Mouse (Mus musculus) myocyte (in vitro differentiated cells): Measurements from ENCODE around the gene Adarb2. TPM values are rescaled to one million over a fixed set of nuclear protein-coding genes. Genes with fewer than 3 reads are reported as not detected.

Source experiments
- H3K27me3 ChIP-seq: one replicate; pipeline ENCODE4 v1.6.1; 2011; ENCODE audit not compliant: control insufficient read depth, insufficient read depth, insufficient read length
- H3K36me3 ChIP-seq: one replicate; pipeline ENCODE4 v1.6.1; 2011; ENCODE audit not compliant: control insufficient read depth, insufficient read depth
- H3K4me2 ChIP-seq: one replicate; pipeline ENCODE4 v1.6.1; 2011; ENCODE audit warnings: low read depth, control low read depth
- H3K4me3 ChIP-seq: one replicate; pipeline ENCODE4 v1.5.1; 2011; ENCODE audit warnings: mild to moderate bottlenecking, control low read depth, moderate library complexity
- H3K79me2 ChIP-seq: one replicate; pipeline ENCODE4 v1.6.1; 2011; ENCODE audit not compliant: control insufficient read depth, insufficient read depth
- H3ac ChIP-seq: one replicate; pipeline ENCODE4 v1.6.1; 2011; ENCODE audit not compliant: control insufficient read depth, insufficient read length
- CEBPB ChIP-seq: IDR thresholded peaks from 2 replicates; pipeline ENCODE4 v1.6.1; 2011; ENCODE audit warnings: mild to moderate bottlenecking, moderate library complexity; ENCODE audit not compliant: poor library complexity, insufficient read depth, severe bottlenecking
- E2F4 ChIP-seq: IDR thresholded peaks from one replicate; pipeline ENCODE4 v1.6.1; 2011; ENCODE audit warnings: mild to moderate bottlenecking, control low read depth, moderate library complexity; ENCODE audit not compliant: insufficient read depth
- MAX ChIP-seq: IDR thresholded peaks from one replicate; pipeline ENCODE4 v1.6.1; 2011; ENCODE audit warnings: low read depth, mild to moderate bottlenecking, control low read depth
- MYOD1 ChIP-seq, 3 experiments: IDR thresholded peaks; one replicate each; pipeline ENCODE4 v1.6.1; 2011; ENCODE audit warnings: control low read depth in 2 of 3, low read depth in 2 of 3, mild to moderate bottlenecking in 2 of 3, moderate library complexity in 1 of 3; ENCODE audit not compliant: insufficient read length in 2 of 3, control insufficient read depth in 1 of 3
- MYOG ChIP-seq, 3 experiments: IDR thresholded peaks; one replicate each; pipeline ENCODE4 v1.6.1; 2011; ENCODE audit warnings: control low read depth in 2 of 3, low read depth in 2 of 3, mild to moderate bottlenecking in 2 of 3; ENCODE audit not compliant: insufficient read length in 2 of 3, control insufficient read depth in 1 of 3, insufficient read depth in 1 of 3
- POLR2A ChIP-seq: IDR thresholded peaks from one replicate; pipeline ENCODE4 v1.6.1; 2011; ENCODE audit warnings: low read depth, mild to moderate bottlenecking, control low read depth, moderate library complexity; ENCODE audit not compliant: insufficient read length
- POLR2AphosphoS2 ChIP-seq: IDR thresholded peaks from one replicate; pipeline ENCODE4 v1.6.1; 2011; ENCODE audit warnings: low read depth, control low read depth; ENCODE audit not compliant: insufficient read length
- REST ChIP-seq: IDR thresholded peaks from one replicate; pipeline ENCODE4 v1.6.1; 2011; ENCODE audit warnings: mild to moderate bottlenecking, control low read depth, moderate library complexity; ENCODE audit not compliant: insufficient read depth, insufficient read length
- SRF ChIP-seq: IDR thresholded peaks from one replicate; pipeline ENCODE4 v1.6.1; 2011; ENCODE audit warnings: low read depth; ENCODE audit not compliant: control insufficient read depth, insufficient read length
- TCF12 ChIP-seq: IDR thresholded peaks from one replicate; pipeline ENCODE4 v1.6.1; 2011; ENCODE audit warnings: mild to moderate bottlenecking, control low read depth; ENCODE audit not compliant: poor library complexity, insufficient read depth, severe bottlenecking
- TCF3 ChIP-seq: IDR thresholded peaks from one replicate; pipeline ENCODE4 v1.6.1; 2011; ENCODE audit warnings: low read depth, control low read depth; ENCODE audit not compliant: insufficient read length
- USF1 ChIP-seq: IDR thresholded peaks from one replicate; pipeline ENCODE4 v1.6.1; 2011; ENCODE audit warnings: low read depth, mild to moderate bottlenecking, control low read depth, moderate library complexity
- polyA plus RNA-seq: library from polyadenylated mRNA; unstranded; fragments of >200 nt; fragmentation: generic; extraction: Trizol; gene quantifications from one replicate; pipeline ENCODE4 v1.2.1, GENCODE M21; 2012; ENCODE audit warnings: missing spikeins

Gene Adarb2
- polyA plus RNA-seq, 1 experiment = not detected

DNA sequence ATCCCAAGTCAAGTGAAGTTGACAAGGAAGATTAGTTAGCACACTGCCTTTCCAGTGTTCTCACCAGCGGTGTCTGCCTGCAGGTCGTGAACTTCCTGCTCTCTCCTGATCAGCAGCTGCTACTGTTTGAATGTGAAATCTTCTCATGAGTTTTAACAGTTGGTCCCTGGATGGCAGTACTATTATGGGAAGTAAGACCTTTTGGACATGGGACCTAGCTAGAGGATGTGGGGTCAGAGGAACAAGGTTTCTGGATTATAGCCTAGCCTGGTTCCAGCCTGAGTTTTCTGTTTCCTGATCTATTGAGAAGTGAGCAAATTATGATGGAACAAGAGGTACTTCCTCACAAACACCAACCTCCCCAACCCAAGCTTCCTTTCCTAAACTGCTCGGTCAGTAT lies 441.3 kb downstream of the Adarb2 start:
- TF ChIP-seq MYOD1 (IDR thresholded peaks at IDR 0.05; ENCODE audit: control insufficient read depth in 1 of 3, insufficient read length in 2 of 3, low read depth in 2 of 3) (no peak), REST (no peak), CEBPB (no peak), MYOG (IDR thresholded peaks at IDR 0.05; ENCODE audit: control insufficient read depth in 1 of 3, insufficient read depth in 1 of 3, insufficient read length in 2 of 3, low read depth in 2 of 3) (no peak), TCF12 (no peak), MAX (no peak), SRF (no peak), USF1 (no peak), POLR2A (no peak), TCF3 (no peak), E2F4 (no peak), POLR2AphosphoS2 (no peak)

DNA sequence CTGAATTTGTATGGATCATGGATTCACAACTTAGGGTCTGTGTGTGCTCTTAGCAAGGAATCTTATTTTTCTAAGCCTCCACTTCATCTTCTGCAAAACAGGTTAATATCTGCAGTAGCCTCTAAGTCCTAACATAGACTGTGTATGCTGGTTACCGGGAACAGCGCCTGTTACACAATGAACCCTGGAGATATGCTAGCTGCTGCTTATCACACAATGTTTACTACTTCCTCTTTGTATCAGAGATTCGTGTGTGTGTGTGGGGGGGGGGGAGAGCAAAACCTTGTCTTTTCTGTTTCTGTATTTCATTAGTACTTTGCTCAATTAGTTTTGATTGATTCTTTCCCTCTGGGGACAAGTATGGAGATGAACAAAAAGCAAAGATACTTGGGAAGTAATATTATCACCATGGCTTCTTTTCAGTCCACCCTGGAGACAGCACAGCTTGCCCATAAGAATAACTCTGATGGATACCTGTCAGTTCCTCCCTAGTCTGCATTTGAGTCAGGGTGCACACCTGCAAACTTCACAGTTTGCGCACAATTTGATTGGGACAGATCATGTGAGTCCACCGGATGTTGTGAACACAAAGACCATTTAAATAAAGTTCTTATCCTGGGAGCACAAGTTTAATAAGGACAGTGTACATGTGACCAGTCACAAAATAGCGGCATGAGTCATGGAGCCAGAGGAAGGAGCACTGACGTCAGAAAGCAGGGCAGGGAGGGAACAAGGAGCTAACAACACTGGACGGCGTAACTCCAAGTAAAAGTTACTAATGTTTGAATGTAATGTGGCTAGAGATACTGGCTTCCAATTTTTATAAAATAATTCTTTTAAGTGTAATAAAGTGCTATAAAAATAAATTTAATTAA lies 442.4 kb downstream of the Adarb2 start:
- Histone ChIP-seq H3K36me3 (no peaks in the 10 kb centered on the region), H3ac (no peak overlapping the region), H3K79me2 (no peaks in the 10 kb centered on the region), H3K4me3 (no peak overlapping the region), H3K27me3 (no peaks in the 10 kb centered on the region), H3K4me2 (peak overlapping the region; percentile 58)
- peak; percentile 84 for TF ChIP-seq USF1
- no peak for TF ChIP-seq POLR2AphosphoS2

More for the DNA sequence above, 441.3 kb downstream of the Adarb2 start:
- Histone ChIP-seq H3K4me2 (no peak overlapping the region), H3ac (no peak overlapping the region), H3K79me2 (no peaks in the 10 kb centered on the region), H3K4me3 (no peak overlapping the region), H3K36me3 (no peaks in the 10 kb centered on the region), H3K27me3 (no peaks in the 10 kb centered on the region)

DNA sequence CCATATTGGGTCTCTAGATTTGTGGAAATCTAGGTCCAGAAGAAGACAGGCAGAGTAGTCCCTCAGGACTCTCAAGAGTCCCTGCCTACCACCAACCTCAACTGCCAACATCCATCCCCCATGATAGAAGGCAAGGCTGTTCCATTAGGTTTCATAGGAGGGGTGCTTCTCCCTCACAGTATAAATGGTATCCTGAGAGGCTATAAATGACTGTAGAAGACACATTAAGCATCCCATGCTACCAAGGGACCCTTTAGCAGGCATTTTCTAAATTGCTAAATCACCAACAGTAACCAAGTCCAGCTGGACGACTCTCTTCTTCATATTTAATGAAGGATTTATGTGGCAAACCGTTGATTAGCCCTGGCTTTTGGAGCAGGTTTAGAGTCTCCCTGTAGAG lies 446.6 kb downstream of the Adarb2 start:
- H3K27me3 ChIP-seq = no peaks in the 10 kb centered on the region
- H3K36me3 ChIP-seq = no peaks in the 10 kb centered on the region
- H3ac ChIP-seq = no peak overlapping the region
- H3K4me3 ChIP-seq = no peak overlapping the region
- TF ChIP-seq POLR2A = no peak
- TF ChIP-seq MYOG (IDR thresholded peaks at IDR 0.05; ENCODE audit: control insufficient read depth in 1 of 3, insufficient read depth in 1 of 3, insufficient read length in 2 of 3, low read depth in 2 of 3) = no peak
- TF ChIP-seq MYOD1 (IDR thresholded peaks at IDR 0.05; ENCODE audit: control insufficient read depth in 1 of 3, insufficient read length in 2 of 3, low read depth in 2 of 3) = no peak
- no peak for TF ChIP-seq MAX
- no peak for TF ChIP-seq USF1
- TF ChIP-seq SRF = no peak
- no peak for TF ChIP-seq TCF12
- TF ChIP-seq POLR2AphosphoS2 = no peak
- no peak for TF ChIP-seq REST
- TF ChIP-seq E2F4 = no peak
- TF ChIP-seq TCF3 = no peak
- no peak for TF ChIP-seq CEBPB
- H3K4me2 ChIP-seq = no peak overlapping the region
- no peaks in the 10 kb centered on the region for H3K79me2 ChIP-seq

DNA sequence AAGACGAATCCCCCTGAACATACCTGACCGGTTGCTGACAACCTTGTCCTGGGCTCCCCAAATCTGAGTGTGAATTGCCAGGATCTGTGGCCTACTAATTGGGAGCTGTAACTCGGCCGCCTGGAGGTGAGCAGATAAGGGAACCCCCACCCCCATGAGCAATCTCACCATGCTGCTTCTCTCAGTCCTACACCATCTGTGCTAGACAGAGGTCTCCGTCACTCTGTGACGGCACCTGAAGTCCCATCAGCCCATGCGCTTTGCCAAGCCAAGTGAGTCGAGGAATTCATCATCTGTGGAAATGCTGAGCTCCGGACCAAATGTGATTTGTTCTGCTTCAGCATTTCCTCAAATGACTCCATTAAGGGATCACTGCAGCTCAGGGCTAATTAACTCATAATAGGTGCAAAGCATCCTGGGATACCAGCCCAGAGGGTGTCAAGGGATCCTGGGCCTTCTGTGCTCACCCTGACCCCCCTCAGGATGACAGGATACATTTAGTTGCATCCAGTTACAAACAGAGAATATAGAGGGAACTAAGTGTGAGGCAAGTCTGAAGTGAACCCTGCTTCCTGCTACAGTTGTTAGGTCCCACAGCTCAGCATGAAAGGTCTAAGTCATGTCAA lies 462.1 kb downstream of the Adarb2 start:
- H3ac ChIP-seq = no peak overlapping the region
- H3K36me3 ChIP-seq = no peaks in the 10 kb centered on the region
- TF ChIP-seq TCF3 (no peak), REST (no peak), MAX (no peak), TCF12 (no peak)
- H3K4me2 ChIP-seq = no peak overlapping the region
- H3K27me3 ChIP-seq = no peaks in the 10 kb centered on the region
- no peaks in the 10 kb centered on the region for H3K79me2 ChIP-seq
- H3K4me3 ChIP-seq = no peak overlapping the region

DNA sequence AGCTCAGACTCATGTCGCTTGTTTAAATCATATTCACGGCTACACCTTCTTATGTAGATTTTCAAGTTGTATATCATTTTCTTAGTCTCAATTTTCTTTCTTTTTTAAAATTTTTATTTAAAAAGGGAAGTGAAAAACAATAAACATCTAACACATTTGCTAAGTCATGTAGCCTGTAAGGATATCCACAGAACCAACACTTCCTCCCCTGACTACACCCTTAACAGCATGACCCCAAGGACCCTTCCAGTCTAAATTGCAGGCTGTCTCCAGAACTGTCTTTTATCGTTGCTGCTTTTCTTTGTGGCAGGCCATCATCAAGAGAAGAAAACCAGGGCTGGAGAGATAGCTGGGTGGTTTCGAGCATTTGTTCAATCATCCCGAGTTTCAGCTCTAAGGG lies 474.5 kb downstream of the Adarb2 start:
- TF ChIP-seq CEBPB (no peak), SRF (no peak), MYOG (IDR thresholded peaks at IDR 0.05; ENCODE audit: control insufficient read depth in 1 of 3, insufficient read depth in 1 of 3, insufficient read length in 2 of 3, low read depth in 2 of 3) (no peak)
- Histone ChIP-seq H3K4me3 (no peak overlapping the region), H3ac (no peak overlapping the region), H3K79me2 (no peaks in the 10 kb centered on the region), H3K36me3 (no peaks in the 10 kb centered on the region), H3K4me2 (no peak overlapping the region), H3K27me3 (no peaks in the 10 kb centered on the region)
